Mouse (Mus musculus) ES-E14 (cell line): ENCODE results near the gene Urah. TPM values are rescaled to one million over a fixed set of nuclear protein-coding genes. Genes with fewer than 3 reads are reported as not detected.

Experiments used
- DNase-seq: peaks from one replicate; pipeline ENCODE4 v3.0.0-alpha.2; 2013; ENCODE audit warnings: low read depth, low spot score
- H3K27ac ChIP-seq: 2 replicates; pipeline ENCODE4 v1.5.1; 2012; ENCODE audit warnings: low read depth, mild to moderate bottlenecking, low read length, moderate library complexity, mixed read lengths; ENCODE audit not compliant: poor library complexity, insufficient read depth, severe bottlenecking
- H3K36me3 ChIP-seq: 2 replicates; pipeline ENCODE4 v1.6.1; 2012; ENCODE audit warnings: mild to moderate bottlenecking, low read length, moderate library complexity, mixed read lengths; ENCODE audit not compliant: control insufficient read depth, poor library complexity, insufficient read depth, severe bottlenecking
- H3K4me1 ChIP-seq, 2 experiments: fragments of 150-350 bp in 1 of 2; sonication (generic) in 1 of 2; 2 replicates each; pipeline ENCODE4 v1.6.1; 2012; ENCODE audit warnings: low read length in 2 of 2, mild to moderate bottlenecking in 1 of 2, mixed read lengths in 1 of 2; ENCODE audit not compliant: control insufficient read depth in 2 of 2, insufficient read depth in 2 of 2, poor library complexity in 1 of 2
- H3K4me3 ChIP-seq, 2 experiments: fragments of 150-350 bp in 1 of 2; sonication (generic) in 1 of 2; 2 replicates each; pipeline ENCODE4 v1.5.1; 2012; ENCODE audit warnings: low read length in 2 of 2, low read depth in 1 of 2, mild to moderate bottlenecking in 1 of 2, mixed read lengths in 1 of 2; ENCODE audit not compliant: insufficient read depth in 1 of 2, poor library complexity in 1 of 2, severe bottlenecking in 1 of 2
- H3K9ac ChIP-seq: 2 replicates; pipeline ENCODE4 v1.6.1; 2012; ENCODE audit warnings: low read depth, mild to moderate bottlenecking, low read length, mixed read lengths; ENCODE audit not compliant: poor library complexity, insufficient read depth, severe bottlenecking
- H3K9me3 ChIP-seq: fragments of 150-350 bp; sonication (generic); 2 replicates; pipeline ENCODE4 v1.6.1; 2012; ENCODE audit warnings: low read depth, mild to moderate bottlenecking, low read length; ENCODE audit not compliant: control insufficient read depth, insufficient read depth
- CHD2 ChIP-seq: IDR thresholded peaks from 2 replicates; pipeline ENCODE4 v1.6.1; 2014; ENCODE audit warnings: mild to moderate bottlenecking, low read depth, low read length, inconsistent platforms
- HCFC1 ChIP-seq: IDR thresholded peaks from 2 replicates; pipeline ENCODE4 v1.6.1; 2012; ENCODE audit warnings: low read length, inconsistent platforms, borderline replicate concordance; ENCODE audit not compliant: insufficient read depth
- MAFK ChIP-seq: IDR thresholded peaks from 2 replicates; pipeline ENCODE4 v1.6.1; 2014; ENCODE audit warnings: mild to moderate bottlenecking, low read depth, low read length, inconsistent platforms; ENCODE audit not compliant: insufficient read depth
- ZC3H11A ChIP-seq: IDR thresholded peaks from 2 replicates; pipeline ENCODE4 v1.6.1; 2012; ENCODE audit warnings: low read depth, mild to moderate bottlenecking, inconsistent platforms, low read length, borderline replicate concordance
- ZNF384 ChIP-seq: IDR thresholded peaks from 2 replicates; pipeline ENCODE4 v1.6.1; 2012; ENCODE audit warnings: low read depth, low read length, inconsistent platforms
- in situ Hi-C, 2 experiments: fragments of 600-800 bp; cut with MboI; formaldehyde crosslinking; loops; one replicate each; pipeline ENCODE4 v1.15.1; 2025; ENCODE audit warnings: low sequenced_read_pairs in 2 of 2, inconsistent platforms in 1 of 2; ENCODE audit not compliant: unreplicated experiment in 2 of 2
- total RNA-seq: library from RNA; depleted of rRNA; stranded (reverse); fragments of 300-350 nt; gene quantifications from 2 replicates; pipeline ENCODE4 v1.2.3, GENCODE M21; 2012

Gene Urah
- total RNA-seq, 1 experiment, result 19.5 TPM

- H3K4me3 ChIP-seq, result no peak overlapping the region
- DNase-seq, result no peak
- H3K9me3 ChIP-seq, result no peaks in the 10 kb centered on the region
- in situ Hi-C loops, result no loop called here
- no peak overlapping the region for H3K9ac ChIP-seq
- H3K4me1 ChIP-seq, result no peaks in the 10 kb centered on the region
- no peaks in the 10 kb centered on the region for H3K36me3 ChIP-seq
- H3K27ac ChIP-seq, result no peak overlapping the region
- no peak for TF ChIP-seq CHD2
- TF ChIP-seq ZC3H11A, result 0 out of 2 replicates have a peak, but pooled peaks have one; percentile 31
Observed at GRCm38 (mm10) chr7:140797619-140798018, 37.2 kb upstream of the Urah start.

- Histone ChIP-seq H3K9ac (no peak overlapping the region), H3K4me3 (no peak overlapping the region), H3K4me1 (no peaks in the 10 kb centered on the region), H3K9me3 (no peaks in the 10 kb centered on the region), H3K27ac (no peak overlapping the region), H3K36me3 (no peaks in the 10 kb centered on the region)
- in situ Hi-C loops, result no loop called here
- TF ChIP-seq CHD2, result no peak
- no peak for TF ChIP-seq MAFK
- TF ChIP-seq ZC3H11A, result no peak
- no peak for TF ChIP-seq HCFC1
- no peak for TF ChIP-seq ZNF384
- DNase-seq, result no peak
Observed at GRCm38 (mm10) chr7:140798212-140798611, 36.6 kb upstream of the Urah start.

- TF ChIP-seq MAFK, result no peak
- TF ChIP-seq ZC3H11A, result no peak
- Histone ChIP-seq H3K4me3 (no peak overlapping the region), H3K36me3 (no peaks in the 10 kb centered on the region), H3K9me3 (no peaks in the 10 kb centered on the region), H3K9ac (no peak overlapping the region), H3K27ac (no peak overlapping the region), H3K4me1 (0 out of 4 replicates have a peak, but pooled peaks cover 0 to 2% of the 10 kb centered on the region in 2 experiments)
- in situ Hi-C loops, result no loop called here
- no peak for DNase-seq
Observed at GRCm38 (mm10) chr7:140802629-140803028, 32.2 kb upstream of the Urah start.

- TF ChIP-seq CHD2 (no peak), MAFK (no peak), ZNF384 (no peak), ZC3H11A (peak; percentile 18; the same call in 1 of the 2 replicates), HCFC1 (no peak)
- no peaks in the 10 kb centered on the region for H3K9me3 ChIP-seq
- H3K4me1 ChIP-seq, result 0 out of 4 replicates have a peak, but pooled peaks cover 0 to 2% of the 10 kb centered on the region in 2 experiments
- H3K4me3 ChIP-seq, result no peak overlapping the region
- H3K9ac ChIP-seq, result no peak overlapping the region
- no peak overlapping the region for H3K27ac ChIP-seq
- peak; percentile 51 for DNase-seq
- 0 out of 2 replicates have a peak, but pooled peaks cover 2% of the 10 kb centered on the region for H3K36me3 ChIP-seq
- in situ Hi-C loops, result no loop called here
Observed at GRCm38 (mm10) chr7:140805704-140806103, 29.1 kb upstream of the Urah start.

- Histone ChIP-seq H3K36me3 (peaks cover 14% of the 10 kb centered on the region), H3K9me3 (no peaks in the 10 kb centered on the region), H3K9ac (no peak overlapping the region), H3K4me3 (no peak overlapping the region), H3K4me1 (0 out of 4 replicates have a peak, but pooled peaks cover 0 to 2% of the 10 kb centered on the region in 2 experiments), H3K27ac (no peak overlapping the region)
- no peak for DNase-seq
- in situ Hi-C loops, result no loop called here
- TF ChIP-seq CHD2 (no peak), ZC3H11A (peak; percentile 47; the same call in 1 of the 2 replicates)
Observed at GRCm38 (mm10) chr7:140810496-140810895, 24.3 kb upstream of the Urah start.
